Mouse (Mus musculus) embryonic facial prominence, embryonic 15.5 days (tissue): ENCODE results near the gene Sned1. TPM values are rescaled to one million over a fixed set of nuclear protein-coding genes. Genes with fewer than 3 reads are reported as not detected.
"Not testable (repeated sequence)": the region's sequence is repeated elsewhere in the genome, so short reads cannot be mapped to it uniquely, and the experiment has no call there.

ENCODE experiments used
- ATAC-seq: fragments of 200-750 bp; cut with Nextera tagmentation; 2 replicates; pipeline ENCODE4 v1.8.0; 2017; ENCODE audit warnings: low read depth, moderate TSS enrichment; ENCODE audit not compliant: insufficient number of reproducible peaks, low FRiP score, low TSS enrichment
- H3K27ac ChIP-seq: fragments of 300-500 bp; sonication (generic); replicated peaks from 2 replicates; pipeline ENCODE4 v1.5.1; 2015; ENCODE audit warnings: mild to moderate bottlenecking, inconsistent platforms
- H3K27me3 ChIP-seq: fragments of 300-500 bp; sonication (generic); 2 replicates; pipeline ENCODE4 v1.6.1; 2015; ENCODE audit warnings: inconsistent platforms
- H3K36me3 ChIP-seq: fragments of 300-500 bp; sonication (generic); 2 replicates; pipeline ENCODE4 v1.6.1; 2015; ENCODE audit warnings: mild to moderate bottlenecking, inconsistent platforms
- H3K4me1 ChIP-seq: fragments of 300-500 bp; sonication (generic); 2 replicates; pipeline ENCODE4 v1.6.1; 2015; ENCODE audit warnings: inconsistent platforms
- H3K4me2 ChIP-seq: fragments of 300-500 bp; sonication (generic); replicated peaks from 2 replicates; pipeline ENCODE4 v1.6.1; 2015; ENCODE audit warnings: mild to moderate bottlenecking, inconsistent platforms
- H3K4me3 ChIP-seq: fragments of 300-500 bp; sonication (generic); replicated peaks from 2 replicates; pipeline ENCODE4 v1.5.1; 2015; ENCODE audit warnings: mild to moderate bottlenecking, inconsistent platforms
- H3K9ac ChIP-seq: fragments of 300-500 bp; sonication (generic); 2 replicates; pipeline ENCODE4 v1.6.1; 2015; ENCODE audit warnings: inconsistent platforms
- H3K9me3 ChIP-seq: fragments of 300-500 bp; sonication (generic); replicated peaks from 2 replicates; pipeline ENCODE4 v1.6.1; 2016; ENCODE audit warnings: inconsistent platforms
- WGBS: fragments of 180-500 bp; shearing (Covaris S2); methylation state at CpG from one replicate; pipeline ENCODE4 v1.1.7; 2015; 5-methylcytosine and 5-hydroxymethylcytosine counted together
- polyA plus RNA-seq: library from polyadenylated mRNA; unstranded; fragments of >200 nt; fragmentation: Nextera tagmentation; extraction: Ambion mirVana; gene quantifications from 2 replicates; pipeline ENCODE4 v1.2.1, GENCODE M21; 2015

Sned1 gene
- 14.4 and 16.0 TPM in 2 replicates for polyA plus RNA-seq

- under 1% methylated on average over 100 of the region's 100 CpGs for WGBS
- Histone ChIP-seq H3K4me2 (peak within 1 kb of the TSS; percentile 95), H3K4me3 (peak within 1 kb of the TSS; percentile 57), H3K9ac (peak within 1 kb of the TSS; percentile 47), H3K9me3 (no peaks in the 10 kb centered on the region), H3K27ac (peak within 1 kb of the TSS; percentile 65), H3K4me1 (peaks cover 49% of the 10 kb centered on the region), H3K27me3 (peaks cover 15% of the 10 kb centered on the region; the same call in 1 of the 2 replicates), H3K36me3 (no peaks in the 10 kb centered on the region)
- peak; percentile 90 for ATAC-seq
These were observed at the start of gene Sned1 for GRCm38 (mm10) chr1:93235576-93236544. TSS of gene Sned1 (plus strand) at chr1:93235841.

GRCm38 (mm10) chr1:93190726-93191305 is 44.8 kb upstream of the Sned1 start:
- Histone ChIP-seq H3K4me1 (0 out of 2 replicates have a peak, but pooled peaks cover 6% of the 10 kb centered on the region), H3K9ac (no peak overlapping the region), H3K4me2 (no peak overlapping the region), H3K27me3 (peaks cover 17% of the 10 kb centered on the region), H3K4me3 (no peak overlapping the region), H3K36me3 (no peaks in the 10 kb centered on the region), H3K27ac (no peak overlapping the region), H3K9me3 (no peaks in the 10 kb centered on the region)
- 17% methylated on average over 12 of the region's 17 CpGs for WGBS
- ATAC-seq = no peak

- H3K27me3 ChIP-seq = peaks cover 10% of the 10 kb centered on the region
- H3K9me3 ChIP-seq = no peaks in the 10 kb centered on the region
- H3K4me1 ChIP-seq = 0 out of 2 replicates have a peak, but pooled peaks cover 6% of the 10 kb centered on the region
- no peaks in the 10 kb centered on the region for H3K36me3 ChIP-seq
- no peak overlapping the region for H3K4me3 ChIP-seq
- ATAC-seq = no peak
- H3K27ac ChIP-seq = no peak overlapping the region
- no peak overlapping the region for H3K9ac ChIP-seq
- no peak overlapping the region for H3K4me2 ChIP-seq
- WGBS = 92% methylated on average over 3 of the region's 3 CpGs
These were observed 40.7 kb upstream of the Sned1 start for GRCm38 (mm10) chr1:93194961-93195360.

GRCm38 (mm10) chr1:93197454-93197853 is 38.2 kb upstream of the Sned1 start:
- H3K9ac ChIP-seq, H3K9me3 ChIP-seq, H3K27ac ChIP-seq, H3K4me3 ChIP-seq, H3K4me2 ChIP-seq, ATAC-seq, H3K27me3 ChIP-seq, H3K36me3 ChIP-seq, H3K4me1 ChIP-seq: not testable (repeated sequence)
- WGBS = 68% methylated on average over 2 of the region's 2 CpGs

- Histone ChIP-seq H3K27me3 (no peaks in the 10 kb centered on the region), H3K36me3 (no peaks in the 10 kb centered on the region), H3K9ac (no peak overlapping the region), H3K4me3 (no peak overlapping the region), H3K27ac (no peak overlapping the region), H3K4me2 (no peak overlapping the region), H3K9me3 (no peaks in the 10 kb centered on the region), H3K4me1 (no peaks in the 10 kb centered on the region)
- WGBS = 64% methylated on average over 3 of the region's 3 CpGs
- ATAC-seq = no peak
These were observed 37.7 kb upstream of the Sned1 start for GRCm38 (mm10) chr1:93197916-93198315.

- H3K9ac ChIP-seq = no peak overlapping the region
- H3K4me1 ChIP-seq = peaks cover 36% of the 10 kb centered on the region
- no peak for ATAC-seq
- H3K36me3 ChIP-seq = no peaks in the 10 kb centered on the region
- WGBS = 62% methylated on average over 12 of the region's 12 CpGs
- no peaks in the 10 kb centered on the region for H3K9me3 ChIP-seq
- no peak overlapping the region for H3K27ac ChIP-seq
- no peak overlapping the region for H3K4me2 ChIP-seq
- H3K27me3 ChIP-seq = no peaks in the 10 kb centered on the region
- H3K4me3 ChIP-seq = no peak overlapping the region
These were observed 29.2 kb upstream of the Sned1 start for GRCm38 (mm10) chr1:93206277-93206970.

GRCm38 (mm10) chr1:93207536-93208064 is 28.0 kb upstream of the Sned1 start:
- peaks cover 46% of the 10 kb centered on the region for H3K4me1 ChIP-seq

GRCm38 (mm10) chr1:93210213-93210641 is 25.4 kb upstream of the Sned1 start:
- Histone ChIP-seq H3K4me1 (peaks cover 61% of the 10 kb centered on the region), H3K9ac (no peak overlapping the region), H3K27ac (peak overlapping the region; percentile 83), H3K9me3 (no peaks in the 10 kb centered on the region), H3K36me3 (no peaks in the 10 kb centered on the region), H3K4me3 (no peak overlapping the region), H3K4me2 (no peak overlapping the region), H3K27me3 (no peaks in the 10 kb centered on the region)
- WGBS = 26% methylated on average over 9 of the region's 9 CpGs
- ATAC-seq = peak; percentile 83

More at GRCm38 (mm10) chr1:93207536-93208064, 28.0 kb upstream of the Sned1 start:
- Histone ChIP-seq H3K36me3 (no peaks in the 10 kb centered on the region), H3K4me2 (no peak overlapping the region), H3K27me3 (no peaks in the 10 kb centered on the region), H3K9me3 (no peaks in the 10 kb centered on the region), H3K9ac (no peak overlapping the region), H3K4me3 (no peak overlapping the region), H3K27ac (no peak overlapping the region)
- ATAC-seq = no peak
- 91% methylated on average over 4 of the region's 4 CpGs for WGBS

GRCm38 (mm10) chr1:93211019-93211418 is 24.6 kb upstream of the Sned1 start:
- H3K27me3 ChIP-seq = no peaks in the 10 kb centered on the region
- no peak overlapping the region for H3K4me2 ChIP-seq
- no peaks in the 10 kb centered on the region for H3K36me3 ChIP-seq
- peak overlapping the region; percentile 83 for H3K27ac ChIP-seq
- no peak for ATAC-seq
- H3K4me3 ChIP-seq = no peak overlapping the region
- 62% methylated on average over 11 of the region's 11 CpGs for WGBS
- H3K9ac ChIP-seq = no peak overlapping the region
- H3K4me1 ChIP-seq = peaks cover 61% of the 10 kb centered on the region
- H3K9me3 ChIP-seq = no peaks in the 10 kb centered on the region

- peak overlapping the region; percentile 83 for H3K27ac ChIP-seq
- H3K4me1 ChIP-seq = peaks cover 59% of the 10 kb centered on the region
- no peaks in the 10 kb centered on the region for H3K36me3 ChIP-seq
- no peak overlapping the region for H3K9ac ChIP-seq
- no peak overlapping the region for H3K4me2 ChIP-seq
- no peak overlapping the region for H3K4me3 ChIP-seq
- H3K27me3 ChIP-seq = no peaks in the 10 kb centered on the region
- ATAC-seq = peak; percentile 61
- H3K9me3 ChIP-seq = no peaks in the 10 kb centered on the region
- WGBS = 29% methylated on average over 10 of the region's 10 CpGs
These were observed 24.0 kb upstream of the Sned1 start for GRCm38 (mm10) chr1:93211549-93212220.
